7 mouse cellular contexts compared by ENCODE assay signal in genomic region chr10:37260791-37261488, GRCm38 (mm10).
A peak's percentile ranks its signal among the peaks of the same experiment; 100 is the strongest.
DNase-seq lines count a peak whose midpoint lies in the region; ATAC-seq and TF ChIP-seq lines count a peak whose summit lies in the region.

No protein-coding gene starts in this region.

- TF ChIP-seq POLR2A in cortical plate, adult 2 months (IDR thresholded peaks at IDR 0.05; ENCODE audit: extremely low read depth, insufficient read depth, low read length), result no peak

- no peak overlapping the region for H3K4me2 ChIP-seq in liver, embryonic 11.5 days
- H3K4me2 ChIP-seq in hindbrain, embryonic 13.5 days, result no peak overlapping the region

- ATAC-seq in liver, embryonic 11.5 days (replicated peaks; ENCODE audit: low FRiP score), result 0 out of 2 replicates have a peak, but pooled peaks have one; percentile 57
- no peak for ATAC-seq in hindbrain, embryonic 13.5 days (ENCODE audit: low FRiP score)

- H3K9me3 ChIP-seq in liver, embryonic 11.5 days (ENCODE audit: control insufficient read depth, low read length), result no peaks in the 10 kb centered on the region
- no peaks in the 10 kb centered on the region for H3K9me3 ChIP-seq in hindbrain, embryonic 13.5 days

- H3K4me3 ChIP-seq in left cerebral cortex, adult 2 months, result no peak overlapping the region
- H3K4me3 ChIP-seq in cortical plate, adult 2 months (ENCODE audit: insufficient read depth, low read length), result no peak overlapping the region
- no peak overlapping the region for H3K4me3 ChIP-seq in liver, embryonic 11.5 days (ENCODE audit: low read depth, low read length)
- no peak overlapping the region for H3K4me3 ChIP-seq in hindbrain, embryonic 13.5 days

- 57% methylated on average over 8 of the region's 8 CpGs for WGBS in liver, embryonic 11.5 days
- WGBS in hindbrain, embryonic 13.5 days, result 83% methylated on average over 8 of the region's 8 CpGs

- TF ChIP-seq CTCF in left cerebral cortex, adult 2 months (IDR thresholded peaks at IDR 0.05), result peak; percentile 28
- 0 out of 2 replicates have a peak, but pooled peaks have one; percentile 2 for TF ChIP-seq CTCF in cortical plate, adult 2 months (IDR thresholded peaks at IDR 0.05; ENCODE audit: extremely low read depth, insufficient read depth, low read length)

- no peak for DNase-seq in left cerebral cortex, adult 2 months (ENCODE audit: extremely low spot score in 1 of 2, low spot score in 2 of 2)
- no peak for DNase-seq in left cerebral cortex, postnatal 36 days (ENCODE audit: low spot score in 2 of 2)
- no peak for DNase-seq in liver, embryonic 11.5 days (ENCODE audit: low spot score)
- peak; percentile 36 to 57 for DNase-seq in thymus, adult 18-20 months
- no peak for DNase-seq in Muller cell, postnatal 12 days (ENCODE audit: inconsistent ontology term)

- intact Hi-C loops in left cerebral cortex, adult 2 months (cut with DNase I), result no loop called here
- intact Hi-C loops in left cerebral cortex, postnatal 36 days (cut with DNase I), result no loop called here

- H3K9ac ChIP-seq in liver, embryonic 11.5 days (ENCODE audit: low read depth, low read length), result no peak overlapping the region
- no peak overlapping the region for H3K9ac ChIP-seq in hindbrain, embryonic 13.5 days

- no peaks in the 10 kb centered on the region for H3K27me3 ChIP-seq in liver, embryonic 11.5 days (replicated peaks; ENCODE audit: control insufficient read depth, insufficient read depth, low read length)
- H3K27me3 ChIP-seq in hindbrain, embryonic 13.5 days, result no peaks in the 10 kb centered on the region

- H3K36me3 ChIP-seq in liver, embryonic 11.5 days (ENCODE audit: control insufficient read depth, insufficient read depth, low read length), result no peaks in the 10 kb centered on the region
- H3K36me3 ChIP-seq in hindbrain, embryonic 13.5 days, result no peaks in the 10 kb centered on the region

- 0 out of 2 replicates have a peak overlapping the region, but pooled peaks have one; percentile 19 for H3K27ac ChIP-seq in left cerebral cortex, adult 2 months
- H3K27ac ChIP-seq in cortical plate, adult 2 months (ENCODE audit: insufficient read depth, low read length), result no peak overlapping the region
- no peak overlapping the region for H3K27ac ChIP-seq in liver, embryonic 11.5 days (ENCODE audit: low read depth, low read length)
- H3K27ac ChIP-seq in hindbrain, embryonic 13.5 days, result no peak overlapping the region

- no peaks in the 10 kb centered on the region for H3K4me1 ChIP-seq in cortical plate, adult 2 months (ENCODE audit: control insufficient read depth, insufficient read depth, low read length)
- H3K4me1 ChIP-seq in liver, embryonic 11.5 days (replicated peaks; ENCODE audit: control insufficient read depth, insufficient read depth, low read length), result no peaks in the 10 kb centered on the region
- no peaks in the 10 kb centered on the region for H3K4me1 ChIP-seq in hindbrain, embryonic 13.5 days (replicated peaks)

Comparison
In these comparisons a context has a peak if more than half of its experiments do, and no peak if none do; other contexts are left out.
1. DNase-seq: peak in thymus, adult 18-20 months (2 of 2); none in left cerebral cortex, adult 2 months (0 of 2), left cerebral cortex, postnatal 36 days (0 of 2), liver, embryonic 11.5 days (single experiment) and Muller cell, postnatal 12 days (single experiment).